Mouse (Mus musculus) thymus, adult 2 months (tissue): ENCODE results near the gene Sigirr. TPM values are rescaled to one million over a fixed set of nuclear protein-coding genes. Genes with fewer than 3 reads are reported as not detected.

ENCODE experiments used
- DNase-seq: peaks from one replicate; pipeline ENCODE4 v3.0.0; 2021
- H3K27ac ChIP-seq: fragments of 200-500 bp; 2 replicates; pipeline ENCODE4 v1.5.1; 2012; ENCODE audit warnings: low read length, control low read depth; ENCODE audit not compliant: control insufficient read depth, insufficient read depth
- H3K27me3 ChIP-seq: fragments of 200-500 bp; 2 replicates; pipeline ENCODE4 v1.6.1; 2012; ENCODE audit warnings: mild to moderate bottlenecking, low read length, moderate library complexity, mixed read lengths; ENCODE audit not compliant: control insufficient read depth, insufficient read depth
- H3K36me3 ChIP-seq: fragments of 200-500 bp; 2 replicates; pipeline ENCODE4 v1.6.1; 2012; ENCODE audit warnings: mild to moderate bottlenecking, low read length, moderate library complexity; ENCODE audit not compliant: control insufficient read depth, insufficient read depth
- H3K4me1 ChIP-seq: fragments of 200-500 bp; replicated peaks from 2 replicates; pipeline ENCODE4 v1.6.1; 2012; ENCODE audit warnings: low read length; ENCODE audit not compliant: control insufficient read depth, insufficient read depth
- H3K4me3 ChIP-seq: fragments of 200-500 bp; 2 replicates; pipeline ENCODE4 v1.5.1; 2012; ENCODE audit warnings: mild to moderate bottlenecking, low read length, control low read depth, moderate library complexity; ENCODE audit not compliant: control insufficient read depth, insufficient read depth
- CTCF ChIP-seq: fragments of 200-500 bp; IDR thresholded peaks from 2 replicates; pipeline ENCODE4 v1.5.1; 2012; ENCODE audit warnings: mild to moderate bottlenecking, control low read depth, low read length, moderate library complexity, borderline replicate concordance; ENCODE audit not compliant: control insufficient read depth, poor library complexity, insufficient read depth; ENCODE audit errors: extremely low read depth
- POLR2A ChIP-seq: fragments of 200-500 bp; IDR thresholded peaks from 2 replicates; pipeline ENCODE4 v1.6.1; 2012; ENCODE audit warnings: mild to moderate bottlenecking, low read length, control low read depth, moderate library complexity; ENCODE audit not compliant: control insufficient read depth, poor library complexity, insufficient read depth; ENCODE audit errors: extremely low read depth
- WGBS: fragments of 180-500 bp; shearing (Covaris S2); methylation state at CpG from one replicate; pipeline ENCODE4 v1.1.7; 2018; 5-methylcytosine and 5-hydroxymethylcytosine counted together
- polyA plus RNA-seq: library from polyadenylated mRNA; depleted of rRNA; stranded (reverse); fragments of >200 nt; gene quantifications from 2 replicates; pipeline ENCODE4 v1.2.3, GENCODE M21; 2012; rRNA removed

Sigirr gene
- polyA plus RNA-seq, 1 experiment, result 67.3 TPM

DNA sequence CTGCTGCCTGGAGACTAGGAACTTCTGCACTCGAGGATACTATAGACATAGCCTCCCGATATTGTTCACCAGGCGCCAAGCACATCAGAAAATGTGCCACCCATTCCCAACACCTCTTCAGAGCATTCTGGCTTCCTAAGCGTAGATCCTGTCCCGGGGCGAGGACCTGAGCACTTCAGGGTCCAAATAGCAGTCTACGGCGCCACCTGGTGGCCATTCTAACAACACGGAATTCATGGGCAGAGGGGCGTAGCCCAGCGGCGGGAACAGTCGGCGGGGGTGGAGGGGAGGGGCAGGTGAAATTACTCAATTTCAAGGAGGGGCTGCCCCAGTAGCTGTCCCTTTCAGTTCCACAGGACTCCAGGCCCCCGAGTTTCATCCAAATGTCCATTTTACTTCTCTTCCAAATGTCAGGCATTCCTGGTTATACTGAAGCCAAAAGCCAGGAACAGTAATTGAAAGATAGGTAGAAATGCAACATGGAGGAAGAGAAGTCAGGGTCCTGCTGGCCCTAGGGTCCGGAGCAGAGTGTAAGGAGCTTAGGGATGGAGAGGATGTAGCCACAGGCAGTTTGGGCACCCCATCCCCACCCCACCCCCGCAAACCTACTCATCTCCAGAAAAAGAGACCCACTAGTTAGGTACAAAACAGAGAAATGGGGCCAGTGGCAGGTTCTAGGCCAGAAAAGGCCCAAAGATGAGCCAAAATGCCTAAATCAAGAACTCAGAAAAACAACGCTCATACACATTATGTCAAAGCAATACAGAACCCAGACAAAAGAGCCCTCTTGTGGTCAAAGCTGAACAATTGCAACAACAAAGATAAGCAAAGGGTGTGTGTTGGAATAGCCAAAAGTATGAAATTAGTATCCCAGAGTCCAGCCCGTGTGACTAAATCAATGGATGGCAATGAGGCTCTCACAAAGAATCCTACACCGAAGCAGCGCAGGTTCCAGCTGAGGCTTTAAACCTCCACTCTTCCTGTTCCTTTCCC, 51.9 kb downstream of the Sigirr start:
- 5% methylated on average over 21 of the region's 21 CpGs for WGBS
- H3K4me3 ChIP-seq, result peak overlapping the region; percentile 22
- peak overlapping the region; percentile 19; the same call in 1 of the 2 replicates for H3K27ac ChIP-seq
- no peaks in the 10 kb centered on the region for H3K27me3 ChIP-seq
- peak; percentile 87 for DNase-seq
- TF ChIP-seq CTCF (peak; percentile 93), POLR2A (no peak)
- H3K36me3 ChIP-seq, result no peaks in the 10 kb centered on the region
- peaks cover 15% of the 10 kb centered on the region for H3K4me1 ChIP-seq

DNA sequence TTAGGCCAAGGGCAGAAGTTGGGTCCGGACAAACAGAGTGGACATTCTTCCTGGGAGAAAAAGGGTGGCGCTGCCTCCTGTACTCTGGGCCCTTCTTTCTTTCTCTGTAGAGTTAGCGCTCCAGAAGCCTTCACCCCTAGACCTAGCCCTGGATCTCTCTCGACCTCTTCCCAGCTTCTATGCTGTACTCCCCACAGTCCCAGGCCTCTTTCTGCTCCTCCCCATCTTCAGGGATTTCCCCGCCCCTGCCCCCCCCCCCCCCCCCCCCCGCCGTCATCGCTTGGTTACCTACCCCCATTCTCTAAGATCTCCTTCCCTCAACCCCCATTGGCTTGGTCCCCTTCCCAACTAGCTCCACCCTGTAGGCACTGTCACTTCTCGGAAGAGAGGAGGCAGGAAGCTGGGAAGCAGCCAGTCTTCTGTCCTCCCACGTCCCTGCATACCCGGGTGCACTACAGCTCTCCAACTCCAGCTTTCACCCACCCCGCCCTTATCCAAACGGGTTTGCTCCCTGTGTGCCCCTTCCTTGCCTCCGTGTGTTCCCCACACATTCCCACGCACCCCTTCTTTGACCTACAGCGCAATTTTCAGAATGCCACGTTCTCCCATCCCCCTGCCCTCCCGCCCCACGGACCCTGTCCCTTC, 52.7 kb downstream of the Sigirr start:
- H3K4me1 ChIP-seq, result peaks cover 20% of the 10 kb centered on the region
- H3K4me3 ChIP-seq, result peak overlapping the region; percentile 22
- no peaks in the 10 kb centered on the region for H3K27me3 ChIP-seq
- 18% methylated on average over 16 of the region's 19 CpGs for WGBS
- no peaks in the 10 kb centered on the region for H3K36me3 ChIP-seq
- H3K27ac ChIP-seq, result peak overlapping the region; percentile 19; the same call in 1 of the 2 replicates
- peak; percentile 13 for DNase-seq
- TF ChIP-seq CTCF (no peak), POLR2A (no peak)

DNA sequence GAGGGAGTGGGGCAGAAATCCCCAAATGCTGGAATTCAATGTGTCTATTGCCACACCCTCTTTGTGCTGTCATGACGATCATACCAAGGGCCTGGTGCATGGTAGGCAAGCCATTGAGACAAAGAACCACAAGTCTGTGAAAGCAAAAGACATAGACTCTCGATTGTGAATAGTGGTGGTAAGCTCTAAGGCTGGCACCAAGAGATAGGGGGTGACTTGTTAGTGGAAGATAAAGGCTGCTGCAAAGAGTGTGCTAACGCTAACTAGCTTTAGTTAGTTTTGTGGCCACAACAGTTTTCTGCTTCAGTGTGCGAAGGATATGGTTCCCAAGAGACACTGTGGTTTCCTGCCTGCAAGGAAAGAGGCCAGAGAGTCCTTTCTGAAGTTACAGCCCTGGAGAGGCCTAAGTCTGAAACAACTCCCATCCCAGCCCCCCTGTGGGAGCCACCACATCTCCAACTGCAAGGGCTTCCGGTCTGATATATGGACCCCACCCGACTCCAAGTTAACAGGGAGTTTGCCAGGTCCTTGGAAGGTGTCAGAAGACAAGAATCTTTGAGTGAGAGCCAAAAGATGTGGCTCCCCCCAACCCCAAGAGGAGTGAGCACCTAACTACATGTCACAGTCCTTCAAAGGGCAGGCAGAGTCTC, 53.3 kb downstream of the Sigirr start:
- DNase-seq, result no peak
- TF ChIP-seq CTCF (no peak), POLR2A (no peak)
- Histone ChIP-seq H3K27me3 (no peaks in the 10 kb centered on the region), H3K4me1 (peaks cover 23% of the 10 kb centered on the region), H3K36me3 (no peaks in the 10 kb centered on the region), H3K27ac (peak overlapping the region; percentile 12; the same call in 1 of the 2 replicates), H3K4me3 (no peak overlapping the region)
- whole genome bisulfite sequencing, result 10% methylated on average over 6 of the region's 6 CpGs

DNA sequence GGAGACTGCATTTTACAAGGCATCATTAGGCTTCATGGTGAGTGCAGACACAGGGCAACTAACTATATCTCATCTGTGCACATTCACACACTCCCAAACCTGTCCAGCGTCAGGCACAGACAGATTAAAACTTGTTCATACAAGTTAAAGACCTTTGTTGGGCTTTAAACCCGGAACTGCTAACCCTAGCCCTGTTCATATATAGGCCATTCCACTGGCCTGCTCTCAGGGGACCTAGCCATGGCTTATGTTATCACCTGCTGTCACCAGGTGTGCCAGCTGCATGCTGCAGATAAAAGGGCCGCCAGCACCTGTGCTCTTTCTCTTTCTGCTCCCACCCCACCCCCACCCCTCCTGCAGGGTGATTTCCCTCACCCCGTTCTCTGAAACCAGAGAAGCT, 57.8 kb downstream of the Sigirr start:
- Histone ChIP-seq H3K36me3 (no peaks in the 10 kb centered on the region), H3K27ac (no peak overlapping the region), H3K4me3 (no peak overlapping the region), H3K4me1 (peaks cover 26% of the 10 kb centered on the region), H3K27me3 (no peaks in the 10 kb centered on the region)
- no peak for TF ChIP-seq CTCF
- no peak for TF ChIP-seq POLR2A
- no peak for DNase-seq
- 60% methylated on average over 4 of the region's 4 CpGs for WGBS

DNA sequence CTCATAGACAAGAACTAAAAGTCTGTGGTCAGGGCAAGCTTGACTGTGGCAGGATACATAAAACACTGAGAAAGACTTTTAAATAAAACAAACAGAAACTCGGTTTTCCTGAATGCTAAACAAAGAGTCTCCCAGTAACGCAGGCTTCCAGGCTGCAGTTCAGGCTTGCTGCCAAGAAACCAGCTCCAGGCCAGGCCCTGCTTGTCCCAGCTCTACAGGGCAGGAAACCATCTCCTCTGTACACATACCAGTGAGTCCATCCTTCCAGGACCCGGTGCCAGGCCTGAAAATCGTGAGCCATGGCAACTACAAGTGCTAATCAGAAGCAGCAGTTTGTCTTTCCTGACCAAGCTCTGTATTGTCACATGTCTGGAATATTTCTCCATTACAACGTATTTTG, 58.7 kb downstream of the Sigirr start:
- 20% methylated on average over 5 of the region's 5 CpGs for WGBS
- Histone ChIP-seq H3K4me1 (peaks cover 21% of the 10 kb centered on the region), H3K36me3 (no peaks in the 10 kb centered on the region), H3K27me3 (no peaks in the 10 kb centered on the region), H3K4me3 (no peak overlapping the region), H3K27ac (no peak overlapping the region)
- DNase-seq, result no peak
- TF ChIP-seq POLR2A (no peak), CTCF (no peak)

Other genes with a start within 250 kb of the Sigirr start
- not detected in 2 replicates for gene Gm45785, start 244.2 kb downstream of the Sigirr start, polyA plus RNA-seq
- 175 and 181 TPM in 2 replicates for gene Ric8a, start 243.6 kb downstream of the Sigirr start, polyA plus RNA-seq
- 26.5 and 31.8 TPM in 2 replicates for gene Bet1l, start 243.0 kb downstream of the Sigirr start, polyA plus RNA-seq
- gene Psmd13, start 218.6 kb downstream of the Sigirr start, polyA plus RNA-seq, result 99.7 and 100 TPM in 2 replicates
- 23.1 and 27.6 TPM in 2 replicates for gene Sirt3, start 218.3 kb downstream of the Sigirr start, polyA plus RNA-seq
- 159 and 231 TPM in 2 replicates for gene Cox8b, start 200.1 kb downstream of the Sigirr start, polyA plus RNA-seq
- 0.32 and 0.71 TPM in 2 replicates for gene Nlrp6, start 179.7 kb downstream of the Sigirr start, polyA plus RNA-seq
- 60.1 and 68.6 TPM in 2 replicates for gene Pgghg, start 159.2 kb downstream of the Sigirr start, polyA plus RNA-seq
- gene Ifitm5, start 150.3 kb downstream of the Sigirr start, polyA plus RNA-seq, result 0.43 and 0.81 TPM in 2 replicates
- gene Gm45717, start 144.6 kb downstream of the Sigirr start, polyA plus RNA-seq, result not detected in 2 replicates
- gene Ifitm2, start 144.6 kb downstream of the Sigirr start, polyA plus RNA-seq, result 207 and 296 TPM in 2 replicates
- 39.0 and 60.9 TPM in 2 replicates for gene Ifitm1, start 133.4 kb downstream of the Sigirr start, polyA plus RNA-seq
- gene Ifitm3, start 89.8 kb downstream of the Sigirr start, polyA plus RNA-seq, result 309 and 397 TPM in 2 replicates
- gene Ifitm6, start 82.6 kb downstream of the Sigirr start, polyA plus RNA-seq, result 4.7 and 5.9 TPM in 2 replicates
- not detected in 2 replicates for gene Gm17387, start 71.4 kb downstream of the Sigirr start, polyA plus RNA-seq
- gene B4galnt4, start 39.5 kb downstream of the Sigirr start, polyA plus RNA-seq, result 1.4 and 1.6 TPM in 2 replicates
- 46.8 and 49.9 TPM in 2 replicates for gene Pkp3, start 22.4 kb downstream of the Sigirr start, polyA plus RNA-seq
- 1.5 and 2.9 TPM in 2 replicates for gene Ano9, start 17.2 kb upstream of the Sigirr start, polyA plus RNA-seq
- gene Ptdss2, start 21.8 kb upstream of the Sigirr start, polyA plus RNA-seq, result 29.9 and 33.8 TPM in 2 replicates
- 59.0 and 75.9 TPM in 2 replicates for gene Rnh1, start 72.3 kb upstream of the Sigirr start, polyA plus RNA-seq
- 65.6 and 77.9 TPM in 2 replicates for gene Hras, start 93.4 kb upstream of the Sigirr start, polyA plus RNA-seq
- 7.1 and 7.4 TPM in 2 replicates for gene Lrrc56, start 93.6 kb upstream of the Sigirr start, polyA plus RNA-seq
- 4.6 and 5.5 TPM in 2 replicates for gene Lmntd2, start 113.5 kb upstream of the Sigirr start, polyA plus RNA-seq
- gene Rassf7, start 115.3 kb upstream of the Sigirr start, polyA plus RNA-seq, result 29.8 TPM in 2 replicates
- 64.1 and 80.2 TPM in 2 replicates for gene Phrf1, start 128.2 kb upstream of the Sigirr start, polyA plus RNA-seq
- gene Irf7, start 165.9 kb upstream of the Sigirr start, polyA plus RNA-seq, result 219 and 278 TPM in 2 replicates
- 2.2 and 2.7 TPM in 2 replicates for gene Cdhr5, start 176.2 kb upstream of the Sigirr start, polyA plus RNA-seq
- gene Sct, start 178.6 kb upstream of the Sigirr start, polyA plus RNA-seq, result 10.3 and 10.6 TPM in 2 replicates
- 0.18 and 0.47 TPM in 2 replicates for gene Drd4, start 191.4 kb upstream of the Sigirr start, polyA plus RNA-seq
- gene Deaf1, start 227.1 kb upstream of the Sigirr start, polyA plus RNA-seq, result 34.9 and 40.2 TPM in 2 replicates
- 78.1 and 81.8 TPM in 2 replicates for gene Tmem80, start 227.2 kb upstream of the Sigirr start, polyA plus RNA-seq
- gene Eps8l2, start 238.3 kb upstream of the Sigirr start, polyA plus RNA-seq, result 20.2 and 25.4 TPM in 2 replicates